Mouse (Mus musculus): ENCODE results near the gene Tbcc. TPM values are rescaled to one million over a fixed set of nuclear protein-coding genes. Genes with fewer than 3 reads are reported as not detected.
A peak's percentile ranks its signal among the peaks of the same experiment; 100 is the strongest.

Gene Tbcc
- polyA plus RNA-seq, 1 experiment from 2014 or later = 20.9 TPM

DNA sequence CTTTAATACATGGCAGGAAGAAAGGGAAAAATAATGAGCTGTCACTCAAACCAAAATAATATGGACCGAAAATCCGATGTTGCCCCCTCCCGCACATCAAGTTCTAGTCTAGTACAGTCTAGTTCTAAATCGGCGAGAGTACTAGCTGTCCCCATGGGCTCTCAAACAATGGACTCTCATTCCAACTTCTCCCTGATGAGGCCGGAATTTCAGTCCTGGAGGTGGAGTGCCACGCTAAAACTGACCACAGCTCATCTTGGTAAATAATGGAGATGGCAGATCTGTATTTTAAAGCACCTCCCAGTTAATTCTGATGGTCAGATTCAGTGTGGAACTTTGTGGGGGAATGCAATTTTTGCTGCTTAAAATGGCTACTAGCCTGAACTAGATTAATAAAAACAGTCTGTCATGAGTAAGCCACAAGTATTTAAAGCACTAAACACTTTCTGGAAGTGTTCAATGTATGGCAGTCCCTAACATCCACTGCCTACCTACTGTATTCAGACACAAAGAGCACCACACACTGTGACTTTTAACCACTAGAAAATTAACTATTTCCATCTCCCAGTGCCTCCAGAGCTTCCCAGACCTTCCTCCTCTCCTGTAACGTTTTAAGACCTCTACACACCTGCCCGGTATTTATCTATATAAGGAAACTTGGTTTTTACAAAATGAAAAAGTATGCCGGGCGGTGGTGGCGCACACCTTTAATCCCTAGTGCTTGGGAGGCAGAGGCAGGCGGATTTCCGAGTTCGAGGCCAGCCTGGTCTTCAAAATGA lies 35.0 kb upstream of the Tbcc start:
- no peaks in the 10 kb centered on the region for H3K27me3 ChIP-seq
- WGBS (ENCODE audit: insufficient replicate concordance) = 58% methylated on average over 15 of the region's 15 CpGs
- no peaks in the 10 kb centered on the region for H3K9me3 ChIP-seq (replicated peaks)
- peak overlapping the region; percentile 79 for H3K4me2 ChIP-seq
- H3K36me3 ChIP-seq (replicated peaks) = no peaks in the 10 kb centered on the region
- H3K4me1 ChIP-seq (replicated peaks) = peaks cover 44% of the 10 kb centered on the region
- ATAC-seq (ENCODE audit: insufficient read depth) = no peak
- peak overlapping the region; percentile 97 for H3K27ac ChIP-seq (replicated peaks)
- H3K4me3 ChIP-seq (replicated peaks) = peak overlapping the region; percentile 86
- peak overlapping the region; percentile 99 for H3K9ac ChIP-seq

GRCm38 (mm10) chr17:46856107-46856388 lies 34.4 kb upstream of the Tbcc start:
- Histone ChIP-seq H3K4me1 (replicated peaks) (peaks cover 44% of the 10 kb centered on the region), H3K4me2 (peak overlapping the region; percentile 79), H3K27me3 (no peaks in the 10 kb centered on the region), H3K9me3 (replicated peaks) (no peaks in the 10 kb centered on the region), H3K36me3 (replicated peaks) (no peaks in the 10 kb centered on the region), H3K9ac (peak overlapping the region; percentile 99), H3K4me3 (replicated peaks) (peak overlapping the region; percentile 86), H3K27ac (replicated peaks) (peak overlapping the region; percentile 97)
- ATAC-seq (ENCODE audit: insufficient read depth) = no peak
- WGBS (ENCODE audit: insufficient replicate concordance) = 9% methylated on average over 4 of the region's 4 CpGs

GRCm38 (mm10) chr17:46856471-46857360 lies 33.8 kb upstream of the Tbcc start:
- under 1% methylated on average over 87 of the region's 87 CpGs for WGBS (ENCODE audit: insufficient replicate concordance)
- Histone ChIP-seq H3K27ac (replicated peaks) (peak overlapping the region; percentile 97), H3K4me2 (peak overlapping the region; percentile 79), H3K4me1 (replicated peaks) (peaks cover 44% of the 10 kb centered on the region), H3K9me3 (replicated peaks) (no peaks in the 10 kb centered on the region), H3K9ac (peak overlapping the region; percentile 99), H3K27me3 (no peaks in the 10 kb centered on the region), H3K4me3 (replicated peaks) (peak overlapping the region; percentile 86), H3K36me3 (replicated peaks) (no peaks in the 10 kb centered on the region)
- peak; percentile 78 for ATAC-seq (ENCODE audit: insufficient read depth)

- ATAC-seq (ENCODE audit: insufficient read depth) = peak; percentile 72
- peak overlapping the region; percentile 79 for H3K4me2 ChIP-seq
- peaks cover 44% of the 10 kb centered on the region for H3K4me1 ChIP-seq (replicated peaks)
- H3K9ac ChIP-seq = peak overlapping the region; percentile 99
- H3K36me3 ChIP-seq (replicated peaks) = no peaks in the 10 kb centered on the region
- no peaks in the 10 kb centered on the region for H3K27me3 ChIP-seq
- under 1% methylated on average over 48 of the region's 52 CpGs for WGBS (ENCODE audit: insufficient replicate concordance)
- H3K4me3 ChIP-seq (replicated peaks) = peak overlapping the region; percentile 86
- H3K27ac ChIP-seq (replicated peaks) = peak overlapping the region; percentile 97
- H3K9me3 ChIP-seq (replicated peaks) = no peaks in the 10 kb centered on the region
Measured at GRCm38 (mm10) chr17:46857361-46857902, 33.1 kb upstream of the Tbcc start.

- Histone ChIP-seq H3K4me1 (replicated peaks) (peaks cover 37% of the 10 kb centered on the region), H3K9me3 (replicated peaks) (no peaks in the 10 kb centered on the region)
- ATAC-seq (ENCODE audit: insufficient read depth) = peak; percentile 19
Measured at GRCm38 (mm10) chr17:46857903-46858748, 32.4 kb upstream of the Tbcc start, which contains the start of gene Bicral. Gene Bicral, minus strand, starts transcription at chr17:46858482.

GRCm38 (mm10) chr17:46858749-46859444 lies 31.6 kb upstream of the Tbcc start:
- no peaks in the 10 kb centered on the region for H3K9me3 ChIP-seq (replicated peaks)
- no peaks in the 10 kb centered on the region for H3K36me3 ChIP-seq (replicated peaks)
- 19% methylated on average over 9 of the region's 9 CpGs for WGBS (ENCODE audit: insufficient replicate concordance)
- H3K27ac ChIP-seq (replicated peaks) = peak overlapping the region; percentile 97
- peak overlapping the region; percentile 79 for H3K4me2 ChIP-seq
- no peak for ATAC-seq (ENCODE audit: insufficient read depth)
- H3K9ac ChIP-seq = peak overlapping the region; percentile 99
- H3K4me1 ChIP-seq (replicated peaks) = peaks cover 30% of the 10 kb centered on the region
- no peaks in the 10 kb centered on the region for H3K27me3 ChIP-seq
- peak overlapping the region; percentile 86 for H3K4me3 ChIP-seq (replicated peaks)

More at GRCm38 (mm10) chr17:46857903-46858748, 32.4 kb upstream of the Tbcc start, which contains the start of gene Bicral:
- Histone ChIP-seq H3K27ac (replicated peaks) (peak within 1 kb of the TSS; percentile 97), H3K9ac (peak within 1 kb of the TSS; percentile 99), H3K4me3 (replicated peaks) (peak within 1 kb of the TSS; percentile 86), H3K4me2 (peak within 1 kb of the TSS; percentile 79), H3K36me3 (replicated peaks) (no peaks in the 10 kb centered on the region), H3K27me3 (no peaks in the 10 kb centered on the region)
- under 1% methylated on average over 60 of the region's 65 CpGs for WGBS (ENCODE audit: insufficient replicate concordance)

DNA sequence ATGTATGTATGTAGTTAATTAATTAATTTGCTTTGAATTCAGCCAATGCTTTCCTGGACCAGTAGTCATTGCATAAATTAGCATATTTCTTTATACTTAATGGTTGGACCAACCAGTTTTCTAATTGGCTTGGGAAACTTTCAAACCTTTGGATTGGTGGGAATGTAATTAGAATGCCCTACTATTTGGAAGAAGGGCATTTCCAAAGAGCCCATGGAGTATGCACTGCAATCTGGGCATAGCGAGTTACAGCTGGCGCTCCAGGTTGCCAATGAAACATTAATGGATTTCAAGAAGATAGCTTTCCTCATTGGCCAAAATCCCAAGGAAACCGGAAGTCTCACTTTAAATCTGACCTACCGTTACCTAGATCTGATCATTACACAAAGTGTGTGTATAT lies 30.4 kb upstream of the Tbcc start:
- no peak for ATAC-seq (ENCODE audit: insufficient read depth)
- no peak overlapping the region for H3K9ac ChIP-seq
- peaks cover 27% of the 10 kb centered on the region for H3K4me1 ChIP-seq (replicated peaks)
- H3K27me3 ChIP-seq = no peaks in the 10 kb centered on the region
- H3K9me3 ChIP-seq (replicated peaks) = no peaks in the 10 kb centered on the region
- WGBS (ENCODE audit: insufficient replicate concordance) = 85% methylated on average over 4 of the region's 4 CpGs
- H3K27ac ChIP-seq (replicated peaks) = no peak overlapping the region
- H3K4me3 ChIP-seq (replicated peaks) = no peak overlapping the region
- no peak overlapping the region for H3K4me2 ChIP-seq
- no peaks in the 10 kb centered on the region for H3K36me3 ChIP-seq (replicated peaks)

- no peak overlapping the region for H3K27ac ChIP-seq (replicated peaks)
- H3K9me3 ChIP-seq (replicated peaks) = no peaks in the 10 kb centered on the region
- ATAC-seq (ENCODE audit: insufficient read depth) = peak; percentile 22; the same call in 1 of the 2 replicates
- peaks cover 10% of the 10 kb centered on the region for H3K4me1 ChIP-seq (replicated peaks)
- H3K27me3 ChIP-seq = no peaks in the 10 kb centered on the region
- WGBS (ENCODE audit: insufficient replicate concordance) = 43% methylated on average over 7 of the region's 7 CpGs
- H3K4me2 ChIP-seq = no peak overlapping the region
- no peak overlapping the region for H3K4me3 ChIP-seq (replicated peaks)
- peak overlapping the region; percentile 8; the same call in 1 of the 2 replicates for H3K9ac ChIP-seq
- H3K36me3 ChIP-seq (replicated peaks) = no peaks in the 10 kb centered on the region
Measured at GRCm38 (mm10) chr17:46864566-46865195, 25.8 kb upstream of the Tbcc start.

DNA sequence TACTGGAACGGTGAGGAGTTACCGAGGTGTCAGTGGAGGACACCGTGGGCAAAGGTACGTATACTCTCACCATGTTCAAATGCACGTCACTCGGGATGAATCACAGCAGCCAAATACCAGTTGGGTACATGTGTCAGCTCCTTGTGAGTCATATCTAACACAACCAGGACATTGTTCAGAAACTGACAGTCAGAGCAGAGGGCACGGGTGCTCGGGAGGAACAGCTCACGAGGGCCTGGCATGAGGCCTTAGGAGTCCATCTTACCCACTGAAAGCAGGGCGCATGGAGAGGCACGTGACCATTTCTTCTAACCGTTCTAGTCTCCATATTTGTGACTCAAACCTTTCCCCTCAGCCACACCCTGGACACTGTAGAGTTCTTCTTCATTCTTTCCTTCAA lies 23.6 kb upstream of the Tbcc start:
- Histone ChIP-seq H3K4me3 (replicated peaks) (no peak overlapping the region), H3K9me3 (replicated peaks) (no peaks in the 10 kb centered on the region), H3K4me1 (replicated peaks) (peaks cover 15% of the 10 kb centered on the region), H3K4me2 (no peak overlapping the region), H3K36me3 (replicated peaks) (no peaks in the 10 kb centered on the region), H3K27me3 (no peaks in the 10 kb centered on the region), H3K9ac (no peak overlapping the region), H3K27ac (replicated peaks) (no peak overlapping the region)
- no peak for ATAC-seq (ENCODE audit: insufficient read depth)
- WGBS (ENCODE audit: insufficient replicate concordance) = 75% methylated on average over 12 of the region's 12 CpGs
